Mouse (Mus musculus) naive thymus-derived CD4-positive, alpha-beta T cell, adult 2 months (primary cell): ENCODE results near the gene Ptpdc1.

Source experiments
- DNase-seq: peaks from one replicate; pipeline ENCODE4 v3.0.0-alpha.2; 2011; ENCODE audit warnings: low read depth

The Ptpdc1 gene

DNA sequence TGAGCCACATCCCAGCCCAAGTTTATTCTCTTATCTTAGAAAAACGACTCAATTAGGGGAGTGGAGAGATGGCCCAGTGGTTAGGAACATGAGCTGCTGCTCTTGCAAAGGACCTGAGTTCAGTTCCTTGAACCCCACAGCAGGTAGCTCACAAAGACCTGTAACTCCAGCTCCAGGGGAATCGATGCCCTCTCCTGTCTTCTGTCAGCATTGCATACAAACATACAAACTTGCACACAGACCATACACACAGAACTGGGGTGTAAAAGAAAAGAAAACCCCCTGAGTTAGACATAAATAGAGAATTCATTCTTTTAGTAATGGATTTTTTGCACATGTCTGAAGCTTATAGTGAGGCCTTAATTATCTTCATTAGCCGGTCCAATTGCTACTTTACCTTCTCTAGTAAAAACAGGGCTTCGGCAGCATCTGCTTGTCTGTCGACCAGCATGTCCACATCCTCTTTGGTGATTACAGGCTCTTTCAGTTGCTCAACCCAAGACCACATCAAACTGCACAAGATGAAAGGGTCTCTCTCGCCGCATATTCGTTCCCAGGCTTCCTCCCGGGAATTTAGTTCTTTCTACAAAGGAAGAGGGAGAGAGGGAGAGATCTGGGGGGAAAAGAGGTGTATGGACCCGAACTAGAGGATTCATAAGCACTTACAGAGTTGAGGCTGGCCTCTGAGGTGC, 42.6 kb downstream of the Ptpdc1 start:
- no peak for DNase-seq

DNA sequence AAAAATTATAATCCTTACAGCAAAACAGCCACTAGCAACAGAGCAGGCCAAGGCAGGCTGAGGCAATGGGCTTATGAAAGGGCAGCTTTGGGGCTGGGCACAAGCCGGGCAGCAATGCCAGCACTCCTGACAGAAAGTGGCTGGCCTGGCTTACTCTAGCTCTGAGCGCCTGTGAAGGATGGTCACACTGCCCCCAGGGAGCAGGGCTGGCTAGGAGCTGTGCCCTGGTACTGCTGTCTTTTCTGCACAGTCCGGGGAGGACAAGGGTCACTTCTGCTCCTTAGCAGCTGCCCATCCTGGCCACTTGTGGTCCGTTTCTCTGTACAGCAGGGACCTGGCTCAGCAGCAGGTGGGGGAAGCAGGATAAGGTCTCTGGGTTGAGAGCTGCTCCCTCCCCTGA, 46.8 kb downstream of the Ptpdc1 start:
- no peak for DNase-seq

DNA sequence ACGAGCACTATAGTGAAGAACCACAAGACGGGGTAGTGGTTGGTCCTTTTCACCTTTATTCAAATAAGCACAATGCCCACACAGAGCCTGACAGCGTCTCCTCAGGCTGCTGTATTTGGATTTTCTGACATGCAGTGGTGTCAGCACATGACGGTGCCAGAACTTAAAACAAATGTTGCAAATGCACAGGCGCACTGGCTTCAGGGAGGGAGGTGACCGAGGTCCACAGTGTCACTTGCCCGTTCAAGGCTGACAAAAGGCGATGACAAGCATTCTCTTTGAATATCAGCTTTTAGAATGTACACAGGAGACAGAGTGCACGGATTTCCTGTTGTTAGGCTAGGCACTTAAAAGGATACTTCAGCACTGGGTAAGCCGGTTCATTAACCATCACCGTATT, 47.6 kb downstream of the Ptpdc1 start:
- no peak for DNase-seq

DNA sequence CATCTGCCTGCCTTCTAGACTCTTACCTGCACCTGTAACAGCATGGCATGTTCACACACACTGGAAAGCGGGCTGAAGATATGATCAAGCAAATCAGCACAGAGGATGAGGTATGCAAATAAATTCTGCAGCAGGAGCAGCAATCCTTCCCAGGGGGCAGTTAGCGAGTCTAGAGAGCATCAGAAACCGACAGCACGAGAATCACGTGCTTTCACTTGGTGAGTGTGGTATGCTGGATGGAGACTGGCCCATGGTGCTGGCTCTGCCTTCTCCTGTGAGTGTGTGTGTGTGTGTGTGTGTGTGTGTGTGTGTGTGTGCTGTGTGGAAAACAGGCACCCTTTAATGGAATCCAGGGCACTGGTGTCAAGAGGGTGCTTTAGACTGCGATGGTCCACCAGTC, 48.5 kb downstream of the Ptpdc1 start:
- DNase-seq = no peak

DNA sequence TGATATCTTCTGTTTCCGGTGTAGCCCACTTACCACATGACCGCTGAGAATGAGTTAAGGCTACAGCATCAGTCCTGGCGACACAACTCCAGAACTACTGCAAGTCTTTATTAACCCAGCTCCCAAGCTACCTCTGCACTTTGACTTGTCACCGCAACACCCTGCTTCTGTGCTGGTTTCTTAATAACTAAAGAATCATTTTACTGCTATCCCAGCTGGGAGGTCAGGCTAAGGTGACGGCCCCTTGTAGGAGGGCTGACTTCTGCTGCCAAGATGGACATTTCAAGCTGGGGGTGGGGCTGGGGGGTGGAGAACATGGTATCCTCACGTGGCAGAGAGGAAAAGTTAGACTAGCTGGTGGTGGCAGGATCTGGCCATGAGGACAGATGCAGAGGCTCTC, 50.7 kb downstream of the Ptpdc1 start:
- no peak for DNase-seq

DNA sequence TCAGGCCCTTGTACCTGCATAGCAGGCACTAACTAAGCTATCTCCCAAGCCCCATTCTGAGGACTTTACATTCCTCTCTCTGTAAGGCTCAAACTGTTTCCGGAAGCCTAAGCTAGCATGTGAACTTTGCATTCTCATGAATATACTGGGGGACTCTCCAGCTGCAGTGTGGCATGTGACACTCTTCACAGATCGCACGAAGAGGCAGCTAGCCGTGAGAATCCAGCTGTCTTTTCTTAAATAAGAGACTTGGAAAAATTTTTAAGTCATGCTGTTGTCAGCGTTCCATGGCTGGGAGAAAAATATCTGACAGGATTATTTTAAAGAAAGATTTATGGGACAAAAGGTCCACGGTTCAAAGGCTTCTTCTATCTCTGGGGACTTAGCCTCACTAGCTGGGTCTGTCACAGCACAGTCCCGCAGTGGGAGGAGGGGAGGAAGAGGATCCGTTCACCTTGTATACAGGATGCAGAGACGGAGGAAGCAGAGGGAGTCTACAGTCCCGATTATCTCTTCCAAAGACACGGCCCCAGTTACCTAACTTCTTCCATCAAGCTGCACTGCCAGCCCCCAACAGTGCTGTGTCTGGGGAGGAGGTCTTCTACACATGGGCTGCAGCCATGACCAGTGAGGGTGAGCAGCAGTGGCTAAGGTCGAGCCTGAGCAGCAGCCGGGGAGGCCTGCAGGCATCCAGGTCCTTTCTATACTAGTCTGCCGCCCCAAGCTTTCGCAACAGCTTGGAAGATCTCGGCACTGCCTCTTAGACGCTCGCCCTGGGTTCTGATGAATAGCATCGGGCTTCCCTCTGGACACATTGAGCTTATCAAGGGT, 51.7 kb downstream of the Ptpdc1 start:
- DNase-seq = no peak

DNA sequence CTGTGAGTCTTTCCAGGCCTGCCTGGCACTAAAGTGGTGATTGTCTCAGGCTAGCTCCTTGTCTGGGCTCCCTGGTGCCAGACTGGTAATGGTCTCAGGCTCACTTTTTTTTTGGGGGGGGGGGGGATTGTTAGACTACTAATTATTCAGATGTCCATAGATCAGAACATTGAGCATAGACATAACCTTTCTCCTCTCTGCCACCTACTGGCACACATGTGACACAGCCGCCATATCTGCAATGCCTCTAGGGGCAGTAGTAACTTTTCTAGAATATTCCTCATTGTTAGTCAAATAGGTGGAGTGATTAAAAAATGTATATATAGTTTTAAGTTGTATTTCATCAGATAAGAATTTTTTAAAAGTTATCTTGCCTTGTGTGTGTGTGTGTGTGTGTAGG, 53.3 kb downstream of the Ptpdc1 start:
- peak; percentile 80 for DNase-seq

DNA sequence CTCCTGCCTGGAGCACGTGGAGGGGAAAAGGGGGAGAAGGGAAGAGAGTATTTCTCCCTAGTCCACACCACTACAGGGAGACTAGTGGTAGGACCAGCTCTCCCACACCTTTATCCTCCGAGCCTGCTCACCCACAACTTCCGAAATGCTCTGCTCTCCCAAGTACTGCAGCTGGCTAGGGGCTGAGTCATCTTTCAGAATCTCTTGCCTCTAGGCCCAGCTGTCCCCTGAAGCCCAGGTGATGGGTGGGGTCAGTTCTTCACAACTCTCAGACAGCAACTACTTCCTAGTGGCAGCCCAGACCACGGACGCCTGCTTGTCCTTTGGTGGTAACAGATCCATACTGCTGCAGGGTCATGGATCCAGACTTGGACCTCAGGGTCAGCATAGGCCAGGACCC, 54.2 kb downstream of the Ptpdc1 start:
- DNase-seq = no peak

DNA sequence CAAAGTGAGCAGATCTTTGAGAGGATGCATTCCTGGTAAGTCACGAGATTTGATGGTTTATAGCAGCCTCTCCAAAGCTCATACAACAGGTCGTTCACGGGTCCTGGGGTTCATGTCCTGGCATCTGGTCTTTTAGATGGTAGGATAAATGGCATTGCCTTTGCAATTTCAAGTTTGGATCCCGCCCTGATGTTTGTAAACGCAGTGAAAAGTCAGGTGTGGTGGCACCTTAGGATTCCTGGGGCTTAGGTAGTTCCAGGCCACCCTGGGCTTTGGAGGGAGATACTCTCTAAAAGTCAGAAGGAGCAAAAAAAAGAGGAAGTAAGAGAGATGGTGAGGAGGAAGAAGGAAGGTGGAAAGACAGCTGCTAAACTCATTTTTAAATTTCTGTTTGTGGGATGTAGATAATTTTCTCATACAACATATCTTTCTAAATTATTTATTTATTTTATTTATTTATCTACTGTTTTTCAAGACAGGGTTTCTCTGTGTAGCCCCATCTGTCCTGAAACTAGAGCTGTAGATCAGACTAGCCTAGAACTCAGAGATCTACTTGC, 55.8 kb downstream of the Ptpdc1 start:
- DNase-seq = no peak

DNA sequence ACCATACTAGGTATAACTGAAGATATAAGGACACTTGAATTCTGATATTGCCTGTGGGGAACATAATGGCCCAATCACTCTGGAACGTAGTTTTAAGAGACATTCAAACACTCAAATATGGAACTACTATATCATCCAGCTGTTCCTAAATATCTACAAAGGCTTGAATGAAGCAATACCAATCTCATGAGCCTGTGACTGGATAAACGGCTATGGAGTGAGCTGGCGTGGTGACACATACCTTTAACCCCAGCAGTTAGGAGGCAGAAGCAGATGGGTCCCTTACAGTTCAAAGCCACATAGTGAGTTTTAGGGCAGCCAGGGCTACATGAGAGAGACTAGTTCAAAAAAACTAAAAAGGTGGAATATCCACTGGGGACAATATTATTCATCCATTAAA, 57.8 kb downstream of the Ptpdc1 start:
- no peak for DNase-seq

DNA sequence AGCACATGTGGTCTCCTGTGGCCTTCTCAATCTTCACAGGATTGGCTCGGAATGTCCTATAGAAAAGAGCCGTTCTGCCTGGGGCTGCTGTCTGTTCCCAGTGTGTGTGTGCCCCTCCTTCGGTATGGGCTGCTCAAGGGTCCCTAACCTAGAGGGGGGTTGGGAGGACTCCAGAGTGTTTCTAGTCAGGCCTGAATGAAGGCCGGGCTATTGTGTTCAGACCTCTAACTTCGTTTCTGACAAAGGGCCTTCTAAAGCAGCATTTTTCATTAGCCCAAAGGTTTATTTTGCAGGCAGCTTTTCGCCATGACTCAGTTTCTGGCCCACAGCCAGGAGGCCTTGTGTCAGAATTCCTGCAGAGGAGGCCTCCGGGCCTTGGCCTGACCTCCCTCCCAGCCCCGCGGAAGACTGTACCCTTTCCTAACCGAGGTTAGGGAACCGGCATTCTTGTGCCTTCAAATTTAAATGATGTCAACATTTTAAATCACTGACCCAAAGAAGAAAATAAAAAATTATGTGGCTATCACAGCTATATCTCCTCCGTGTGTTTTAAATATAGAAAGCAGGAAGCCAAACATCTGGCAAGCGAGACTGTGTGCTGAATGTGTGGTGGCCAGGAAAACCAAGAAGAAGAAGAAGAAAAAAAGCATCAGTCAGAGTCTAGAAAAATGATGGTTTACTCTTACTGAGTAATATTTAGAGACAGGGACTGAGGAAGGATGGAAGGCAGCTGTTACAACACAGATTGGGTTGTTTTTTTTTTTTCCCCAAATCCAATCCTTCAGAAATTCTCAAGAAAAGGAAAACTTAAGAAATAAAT, 59.1 kb downstream of the Ptpdc1 start:
- DNase-seq = no peak

DNA sequence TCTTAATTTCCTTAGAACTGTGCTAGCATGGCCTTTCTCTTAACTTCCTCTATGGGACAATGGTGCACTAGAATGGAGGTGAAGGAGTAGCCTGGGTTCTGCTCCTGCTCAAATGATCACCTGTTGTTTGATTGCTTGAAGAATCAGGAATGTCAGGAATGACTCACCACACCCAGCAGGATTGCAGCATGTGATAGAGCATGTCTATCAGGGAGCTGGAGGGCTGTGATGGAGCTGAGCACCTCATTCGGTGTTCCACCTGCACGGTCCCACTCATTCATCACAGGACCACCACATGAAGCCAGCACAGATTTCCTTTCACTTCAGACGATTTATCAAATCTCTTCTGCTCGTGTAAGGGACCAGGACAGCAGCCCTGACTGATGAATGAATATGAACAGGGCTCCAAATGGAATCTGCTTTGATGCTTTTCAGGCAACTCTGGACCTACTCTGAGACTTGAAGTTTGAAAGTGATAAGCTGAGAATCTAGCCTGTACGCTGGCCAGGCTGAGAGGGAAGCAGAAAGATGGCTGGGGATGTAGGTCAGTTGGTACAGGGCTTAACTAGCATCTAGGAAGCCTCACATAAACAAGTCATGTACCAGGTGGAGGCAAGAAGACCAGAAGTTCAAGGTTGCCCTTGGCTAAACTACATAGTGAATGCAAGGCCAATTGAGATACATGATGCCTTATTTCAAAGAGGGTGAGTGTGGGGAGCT, 60.4 kb downstream of the Ptpdc1 start:
- no peak for DNase-seq

DNA sequence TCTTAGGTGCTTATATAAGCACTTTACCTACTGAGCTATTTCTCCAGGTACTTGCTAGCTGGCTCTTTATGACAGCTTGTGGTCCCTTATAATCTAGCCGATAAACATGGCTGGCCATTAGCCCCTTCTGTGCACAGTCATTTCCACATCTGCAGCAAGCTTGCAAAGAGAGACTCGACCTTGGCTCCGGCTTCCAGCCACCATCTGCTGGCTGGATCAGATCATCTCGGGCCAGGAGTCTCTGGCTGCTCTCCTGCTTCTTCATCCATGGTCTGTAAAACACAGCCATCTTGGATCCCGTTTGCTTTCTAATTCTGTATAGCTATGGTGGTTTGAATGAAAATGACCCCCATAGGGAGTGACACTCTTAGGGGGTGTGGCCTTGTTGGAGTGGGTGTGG, 63.1 kb downstream of the Ptpdc1 start:
- no peak for DNase-seq

DNA sequence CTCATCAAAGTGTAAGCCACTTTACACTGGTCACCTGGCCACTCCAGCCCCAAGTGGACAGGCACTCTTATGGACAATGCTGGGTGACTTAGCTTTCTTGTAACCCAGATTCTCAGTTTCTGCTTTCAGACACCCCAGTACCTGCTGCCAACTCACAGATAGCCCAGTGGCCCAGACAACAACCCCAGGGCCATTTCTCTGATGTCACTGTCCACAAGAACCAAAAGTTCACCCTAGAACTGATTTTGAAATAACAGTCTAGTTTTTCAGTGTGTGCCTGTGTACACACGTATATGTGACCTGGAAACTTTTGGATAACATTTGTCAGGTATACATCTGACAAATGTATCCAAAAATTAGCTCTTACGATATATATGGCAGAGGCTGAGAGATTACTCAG, 64.0 kb downstream of the Ptpdc1 start:
- DNase-seq = no peak

DNA sequence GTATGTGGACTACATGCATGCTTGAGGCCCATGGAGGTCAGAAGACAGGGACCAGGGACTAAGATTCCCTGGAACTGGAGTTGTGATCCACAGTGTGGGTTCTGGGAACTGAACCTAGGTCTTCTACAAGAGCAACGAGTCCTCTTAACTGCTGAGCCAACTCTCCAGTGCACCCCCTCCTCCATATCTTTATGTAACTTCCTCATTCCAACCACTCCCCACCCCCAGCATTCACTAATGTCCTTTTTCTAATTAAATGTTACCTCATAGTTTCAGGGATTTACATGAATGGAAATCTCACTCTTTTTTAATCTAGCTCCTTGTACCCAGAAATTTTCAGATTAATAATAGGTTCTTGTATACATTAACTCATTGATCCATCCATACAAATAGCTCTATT, 69.5 kb downstream of the Ptpdc1 start:
- DNase-seq = no peak

DNA sequence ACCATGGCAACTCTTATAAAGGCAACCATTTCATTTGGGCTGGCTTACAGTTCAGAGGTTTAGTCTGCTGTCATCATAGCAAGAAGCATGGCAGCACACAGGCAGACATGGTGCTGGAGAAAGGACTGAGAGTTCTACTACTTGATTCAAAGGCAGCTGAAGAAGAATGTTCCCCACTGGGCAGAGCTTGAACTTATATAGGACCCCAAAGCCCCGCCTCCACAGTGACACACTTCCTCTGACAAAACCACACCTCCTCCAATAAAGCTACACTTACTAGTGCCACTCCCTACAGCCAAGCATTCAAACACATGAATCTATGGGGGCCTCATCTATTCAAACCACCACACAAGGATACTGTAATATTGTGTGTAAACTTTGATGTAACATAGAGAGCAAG, 70.9 kb downstream of the Ptpdc1 start:
- DNase-seq = no peak

DNA sequence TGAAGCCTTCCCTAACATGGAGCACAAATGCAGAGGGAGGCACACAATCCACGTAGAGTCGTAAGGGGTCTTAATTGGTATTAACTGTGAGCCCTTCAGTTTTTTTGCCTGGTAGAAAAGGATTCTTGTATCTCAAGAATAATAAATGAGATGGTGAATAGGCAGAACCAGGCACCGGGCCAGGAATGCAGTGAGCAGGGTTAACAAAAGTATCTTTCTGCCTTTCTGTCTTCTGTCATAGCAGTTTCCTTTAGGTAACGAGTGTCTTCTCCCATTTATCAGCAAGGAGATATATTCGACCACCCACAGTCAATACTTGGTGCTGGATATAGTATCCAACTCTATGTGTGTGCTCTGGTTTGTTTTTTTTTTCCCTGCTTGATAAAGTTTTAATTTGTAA, 72.0 kb downstream of the Ptpdc1 start:
- no peak for DNase-seq

DNA sequence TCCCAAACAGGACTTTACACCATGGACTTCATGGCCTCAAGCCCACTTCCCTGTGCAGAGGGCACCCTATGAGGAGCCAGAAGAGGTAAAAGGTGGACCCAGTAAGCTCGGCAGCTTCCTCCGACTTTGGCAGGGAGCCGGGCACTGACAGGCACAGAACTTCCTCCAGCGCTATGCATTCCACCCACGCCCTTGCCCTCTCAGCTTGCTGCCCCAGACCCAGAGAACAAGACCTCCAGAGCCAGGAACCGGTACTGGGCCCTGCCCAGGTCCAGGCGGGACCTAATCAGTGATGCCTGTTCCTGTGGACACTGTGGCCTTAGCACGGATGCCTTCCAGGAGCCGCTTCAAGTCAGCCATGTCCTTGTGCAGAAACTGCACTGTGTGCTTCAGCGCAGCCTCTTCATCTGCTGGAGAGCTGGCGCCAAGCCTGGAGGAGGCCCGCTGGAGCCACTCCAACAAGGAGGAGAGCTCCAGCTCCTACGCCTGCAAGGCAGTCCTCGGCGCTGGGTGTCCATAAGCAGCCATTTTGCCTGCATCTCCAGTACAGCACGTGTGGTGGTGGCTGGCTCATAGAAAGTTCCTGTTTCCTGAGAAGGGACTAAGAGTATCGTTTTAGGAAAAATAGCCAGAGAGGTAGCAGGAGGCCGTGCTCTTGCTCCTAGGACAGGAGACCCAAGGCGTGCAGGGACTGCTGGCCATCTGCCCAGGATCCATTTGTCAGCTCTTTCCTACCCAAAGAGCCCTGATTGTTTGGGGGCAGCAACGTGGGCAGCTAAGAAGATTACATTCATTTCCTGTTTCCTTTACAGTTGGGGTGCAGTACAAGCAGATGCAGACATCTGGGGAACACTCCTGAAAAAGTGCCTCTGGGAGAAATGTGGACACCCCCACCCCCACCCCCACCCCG, 73.0 kb downstream of the Ptpdc1 start:
- no peak for DNase-seq

DNA sequence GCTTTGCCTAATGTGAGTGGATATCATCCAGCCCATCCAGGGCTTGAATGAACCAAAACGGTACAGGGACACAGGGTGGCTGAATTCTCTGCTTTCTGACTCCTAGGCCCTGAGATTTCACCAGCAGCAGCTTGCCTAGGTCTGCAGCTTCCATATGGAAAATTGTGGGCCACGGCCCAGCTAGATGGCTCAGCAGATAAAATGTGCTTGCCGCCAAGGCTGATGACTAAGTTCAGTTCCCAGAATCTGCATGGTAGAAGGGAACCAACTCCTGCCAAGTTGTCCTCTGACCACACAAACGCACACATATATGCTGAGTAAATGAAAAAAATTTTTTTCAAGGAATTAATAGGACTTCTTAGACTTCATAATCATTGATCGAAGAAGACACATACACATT, 77.2 kb downstream of the Ptpdc1 start:
- no peak for DNase-seq

DNA sequence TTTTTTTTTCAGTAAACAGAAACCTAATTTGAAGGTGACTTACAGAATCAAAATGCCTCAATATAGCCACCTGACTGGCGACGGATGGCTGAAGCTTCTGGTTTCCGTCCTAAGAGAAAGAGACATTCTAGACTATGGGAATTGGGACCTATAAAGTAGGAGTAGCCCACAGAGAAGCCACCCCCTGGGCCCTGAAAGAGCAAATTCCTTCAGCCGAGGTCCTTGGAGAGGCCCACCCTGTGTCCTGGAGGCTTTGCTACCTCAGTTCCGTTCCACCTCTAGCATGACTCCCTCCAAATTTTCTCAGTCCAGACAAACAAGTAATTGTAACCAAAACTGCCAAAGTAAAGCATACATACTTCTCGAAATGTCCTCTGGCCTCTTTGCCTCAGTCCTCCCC, 77.8 kb downstream of the Ptpdc1 start:
- DNase-seq = no peak
